Mouse (Mus musculus) ES-E14 (cell line): Measurements from ENCODE around the gene Rpn1. TPM values are rescaled to one million over a fixed set of nuclear protein-coding genes. Genes with fewer than 3 reads are reported as not detected.
A peak's percentile ranks its signal among the peaks of the same experiment; 100 is the strongest.

Source experiments
- DNase-seq: peaks from one replicate; pipeline ENCODE4 v3.0.0-alpha.2; 2013; ENCODE audit warnings: low read depth, low spot score
- H3K27ac ChIP-seq: 2 replicates; pipeline ENCODE4 v1.5.1; 2012; ENCODE audit warnings: low read depth, mild to moderate bottlenecking, low read length, moderate library complexity, mixed read lengths; ENCODE audit not compliant: poor library complexity, insufficient read depth, severe bottlenecking
- H3K36me3 ChIP-seq: 2 replicates; pipeline ENCODE4 v1.6.1; 2012; ENCODE audit warnings: mild to moderate bottlenecking, low read length, moderate library complexity, mixed read lengths; ENCODE audit not compliant: control insufficient read depth, poor library complexity, insufficient read depth, severe bottlenecking
- H3K4me1 ChIP-seq, 2 experiments: fragments of 150-350 bp in 1 of 2; sonication (generic) in 1 of 2; 2 replicates each; pipeline ENCODE4 v1.6.1; 2012; ENCODE audit warnings: low read length in 2 of 2, mild to moderate bottlenecking in 1 of 2, mixed read lengths in 1 of 2; ENCODE audit not compliant: control insufficient read depth in 2 of 2, insufficient read depth in 2 of 2, poor library complexity in 1 of 2
- H3K4me3 ChIP-seq, 2 experiments: fragments of 150-350 bp in 1 of 2; sonication (generic) in 1 of 2; 2 replicates each; pipeline ENCODE4 v1.5.1; 2012; ENCODE audit warnings: low read length in 2 of 2, low read depth in 1 of 2, mild to moderate bottlenecking in 1 of 2, mixed read lengths in 1 of 2; ENCODE audit not compliant: insufficient read depth in 1 of 2, poor library complexity in 1 of 2, severe bottlenecking in 1 of 2
- H3K9ac ChIP-seq: 2 replicates; pipeline ENCODE4 v1.6.1; 2012; ENCODE audit warnings: low read depth, mild to moderate bottlenecking, low read length, mixed read lengths; ENCODE audit not compliant: poor library complexity, insufficient read depth, severe bottlenecking
- H3K9me3 ChIP-seq: fragments of 150-350 bp; sonication (generic); 2 replicates; pipeline ENCODE4 v1.6.1; 2012; ENCODE audit warnings: low read depth, mild to moderate bottlenecking, low read length; ENCODE audit not compliant: control insufficient read depth, insufficient read depth
- CHD2 ChIP-seq: IDR thresholded peaks from 2 replicates; pipeline ENCODE4 v1.6.1; 2014; ENCODE audit warnings: mild to moderate bottlenecking, low read depth, low read length, inconsistent platforms
- HCFC1 ChIP-seq: IDR thresholded peaks from 2 replicates; pipeline ENCODE4 v1.6.1; 2012; ENCODE audit warnings: low read length, inconsistent platforms, borderline replicate concordance; ENCODE audit not compliant: insufficient read depth
- MAFK ChIP-seq: IDR thresholded peaks from 2 replicates; pipeline ENCODE4 v1.6.1; 2014; ENCODE audit warnings: mild to moderate bottlenecking, low read depth, low read length, inconsistent platforms; ENCODE audit not compliant: insufficient read depth
- ZC3H11A ChIP-seq: IDR thresholded peaks from 2 replicates; pipeline ENCODE4 v1.6.1; 2012; ENCODE audit warnings: low read depth, mild to moderate bottlenecking, inconsistent platforms, low read length, borderline replicate concordance
- ZNF384 ChIP-seq: IDR thresholded peaks from 2 replicates; pipeline ENCODE4 v1.6.1; 2012; ENCODE audit warnings: low read depth, low read length, inconsistent platforms
- in situ Hi-C, 2 experiments: fragments of 600-800 bp; cut with MboI; formaldehyde crosslinking; loops; one replicate each; pipeline ENCODE4 v1.15.1; 2025; ENCODE audit warnings: low sequenced_read_pairs in 2 of 2, inconsistent platforms in 1 of 2; ENCODE audit not compliant: unreplicated experiment in 2 of 2
- total RNA-seq: library from RNA; depleted of rRNA; stranded (reverse); fragments of 300-350 nt; gene quantifications from 2 replicates; pipeline ENCODE4 v1.2.3, GENCODE M21; 2012

Gene Rpn1
- total RNA-seq, 1 experiment = 376 TPM

DNA sequence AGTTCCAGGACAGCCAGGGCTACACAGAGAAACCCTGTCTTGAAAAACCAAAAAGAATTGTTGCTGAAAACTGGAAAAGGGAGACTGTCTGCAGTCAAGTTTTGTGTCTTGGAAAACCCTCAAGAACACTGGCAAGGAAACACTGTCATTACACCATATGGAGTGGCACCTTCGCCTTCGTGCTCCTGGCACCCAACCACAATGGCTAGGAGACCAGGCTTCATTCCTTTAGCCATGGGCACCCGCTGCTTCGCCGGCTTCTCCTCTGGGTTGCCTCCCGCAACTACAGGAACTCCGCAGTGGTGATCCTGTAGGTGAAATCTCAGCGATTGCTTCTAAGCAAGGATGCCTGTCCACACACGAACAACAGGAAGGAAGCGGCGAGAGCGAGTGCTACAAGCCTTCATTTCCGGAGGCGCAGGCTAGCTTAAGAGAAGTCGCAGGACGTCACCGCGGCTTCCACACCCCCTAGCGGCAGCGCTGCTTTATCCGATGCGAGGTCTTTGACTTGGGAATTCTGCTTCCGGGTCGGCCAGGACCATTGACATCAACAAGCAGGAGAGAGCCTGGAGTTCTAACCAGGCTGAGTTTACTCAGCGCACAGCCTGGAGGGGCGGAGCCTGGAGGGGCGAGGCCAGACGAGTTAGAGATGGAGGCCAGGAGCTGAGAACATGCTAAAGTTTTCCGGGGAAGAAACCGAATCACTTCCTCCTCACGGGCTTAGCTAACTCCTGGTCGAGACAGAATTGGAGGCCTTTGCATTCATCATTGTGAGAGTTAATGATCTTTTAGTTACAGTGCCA, 9.3 kb upstream of the Rpn1 start:
- TF ChIP-seq CHD2 (no peak), HCFC1 (peak; percentile 77)
- in situ Hi-C loops = no loop called here
- Histone ChIP-seq H3K9me3 (no peaks in the 10 kb centered on the region), H3K4me1 (no peaks in the 10 kb centered on the region), H3K9ac (peak overlapping the region; percentile 98), H3K27ac (peak overlapping the region; percentile 91), H3K4me3 (peak overlapping the region; percentile 73 to 89), H3K36me3 (no peaks in the 10 kb centered on the region)
- peak; percentile 99 for DNase-seq

DNA sequence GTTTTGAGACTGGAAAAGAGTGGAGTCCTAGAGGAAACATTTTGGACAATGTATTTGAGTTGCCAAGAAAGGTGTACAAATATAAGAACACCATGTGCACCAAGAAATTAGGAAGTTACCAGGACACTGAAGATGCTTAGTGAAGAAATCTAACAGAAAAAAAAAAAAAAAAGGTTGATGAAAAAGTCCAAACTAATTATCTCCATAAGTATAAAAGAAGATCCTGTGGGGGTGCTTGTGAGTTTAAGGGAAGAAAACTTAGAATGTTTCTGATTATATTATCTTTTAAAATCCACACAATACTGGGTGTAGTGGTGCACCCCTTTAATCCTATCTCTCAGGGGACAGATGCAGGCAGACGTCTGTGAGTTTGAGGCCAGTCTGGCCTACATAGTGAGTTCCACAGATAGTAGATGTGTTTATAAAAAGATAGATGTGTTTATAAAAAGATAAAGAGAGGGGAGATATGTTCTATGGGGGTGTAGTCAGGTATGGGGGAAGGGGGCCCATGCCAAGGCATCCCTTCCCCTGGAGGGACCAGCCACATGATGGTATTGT, 8.2 kb upstream of the Rpn1 start:
- no peak overlapping the region for H3K9ac ChIP-seq
- H3K4me1 ChIP-seq = no peaks in the 10 kb centered on the region
- H3K27ac ChIP-seq = no peak overlapping the region
- H3K4me3 ChIP-seq = no peak overlapping the region; a peak in 1 of 4 replicates
- in situ Hi-C loops = no loop called here
- DNase-seq = no peak
- TF ChIP-seq HCFC1 = no peak
- TF ChIP-seq CHD2 = no peak
- no peak for TF ChIP-seq MAFK
- TF ChIP-seq ZNF384 = no peak
- no peak for TF ChIP-seq ZC3H11A
- no peaks in the 10 kb centered on the region for H3K9me3 ChIP-seq
- H3K36me3 ChIP-seq = no peaks in the 10 kb centered on the region

DNA sequence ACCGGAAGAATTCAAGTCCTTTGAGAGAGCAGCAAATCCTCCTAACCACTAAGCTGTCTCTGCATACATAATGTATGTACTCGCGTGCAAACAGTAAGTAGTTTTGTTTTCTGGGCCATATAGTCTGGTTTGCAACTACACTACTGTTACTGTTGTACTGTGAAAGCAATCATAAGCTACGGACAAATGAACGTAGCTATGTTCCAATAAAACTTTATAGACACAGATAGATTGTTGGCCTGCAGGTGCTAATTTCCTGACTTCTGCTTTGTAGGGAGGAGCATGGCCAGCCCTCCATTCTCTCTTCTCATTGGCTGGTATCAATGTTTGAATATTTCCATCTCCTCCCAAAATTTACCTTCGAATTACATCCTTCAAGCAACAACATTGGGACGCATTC, 1.2 kb upstream of the Rpn1 start:
- H3K27ac ChIP-seq = no peak overlapping the region
- peaks cover 0 to 2% of the 10 kb centered on the region in 2 experiments; a peak in 1 of 4 replicates for H3K4me1 ChIP-seq
- H3K9ac ChIP-seq = no peak overlapping the region
- no peaks in the 10 kb centered on the region for H3K36me3 ChIP-seq
- in situ Hi-C loops = no loop called here
- H3K4me3 ChIP-seq = no peak overlapping the region
- DNase-seq = no peak
- H3K9me3 ChIP-seq = no peaks in the 10 kb centered on the region
- TF ChIP-seq MAFK (no peak), ZNF384 (no peak), CHD2 (no peak), ZC3H11A (no peak), HCFC1 (no peak)

DNA sequence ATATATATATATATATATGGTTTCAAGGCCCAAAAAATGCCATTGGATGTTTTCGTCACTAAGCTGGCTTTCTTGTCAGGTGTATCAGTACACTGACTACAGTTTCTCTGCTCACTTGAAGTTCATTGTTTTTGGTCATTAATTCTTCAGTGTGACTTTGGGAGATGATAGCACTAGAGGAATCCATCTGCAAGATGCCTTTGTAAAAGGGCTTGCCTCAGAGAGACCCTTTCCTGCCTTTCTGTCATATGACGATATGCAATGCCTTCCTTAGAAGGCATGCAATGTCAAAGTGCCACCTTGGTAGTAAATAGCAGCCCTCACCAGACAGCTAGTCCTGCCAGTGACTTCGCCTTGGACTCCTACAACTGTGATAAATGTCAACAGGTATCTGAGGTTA, 610 bp upstream of the Rpn1 start:
- in situ Hi-C loops = no loop called here
- peaks cover 2% of the 10 kb centered on the region for H3K36me3 ChIP-seq
- DNase-seq = no peak
- no peaks in the 10 kb centered on the region for H3K9me3 ChIP-seq
- TF ChIP-seq HCFC1 (no peak), MAFK (no peak)
- H3K4me3 ChIP-seq = peak overlapping the region in 1 of 2 experiments; percentile 66; a peak in 2 of 4 replicates
- H3K4me1 ChIP-seq = peaks cover 0 to 3% of the 10 kb centered on the region in 2 experiments; a peak in 1 of 4 replicates
- H3K27ac ChIP-seq = no peak overlapping the region
- no peak overlapping the region for H3K9ac ChIP-seq
